Mouse (Mus musculus) MEL-GATA-1-ER (cell line): ENCODE results near the gene Hsd3b1.
"Not testable (repeated sequence)": the region's sequence is repeated elsewhere in the genome, so short reads cannot be mapped to it uniquely, and the experiment has no call there.

Source experiments
- DNase-seq: peaks from one replicate; pipeline ENCODE4 v3.0.0-alpha.2; 2012; ENCODE audit warnings: low read depth; ENCODE audit errors: extremely low read depth

Gene Hsd3b1

DNA sequence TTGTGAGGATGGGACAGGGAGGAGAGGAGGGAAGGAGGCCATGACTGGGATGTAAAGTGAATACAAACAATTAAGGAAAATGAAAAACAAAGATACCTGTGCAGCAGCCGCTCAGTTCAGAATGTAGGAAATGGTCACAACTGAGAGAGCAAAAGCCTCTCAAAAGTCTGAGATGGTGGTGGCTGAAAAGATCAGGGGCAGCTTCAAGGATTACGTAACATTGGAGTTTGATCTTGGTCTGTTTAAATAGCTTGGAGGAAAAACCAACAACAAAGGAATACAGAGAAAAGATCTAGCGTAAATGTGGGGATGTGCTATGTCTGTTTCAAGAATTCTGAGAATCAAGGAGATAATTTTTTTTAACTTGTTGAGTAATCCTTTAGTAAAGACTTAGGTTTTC lies at the start of gene Hsd3b1:
Hsd3b1 (minus strand) TSS at position 219 of the 400 bp plus-strand sequence.
- no peak for DNase-seq

GRCm38 (mm10) chr3:98897606-98898005 lies 38.0 kb upstream of the Hsd3b1 start:
- DNase-seq, result no peak

DNA sequence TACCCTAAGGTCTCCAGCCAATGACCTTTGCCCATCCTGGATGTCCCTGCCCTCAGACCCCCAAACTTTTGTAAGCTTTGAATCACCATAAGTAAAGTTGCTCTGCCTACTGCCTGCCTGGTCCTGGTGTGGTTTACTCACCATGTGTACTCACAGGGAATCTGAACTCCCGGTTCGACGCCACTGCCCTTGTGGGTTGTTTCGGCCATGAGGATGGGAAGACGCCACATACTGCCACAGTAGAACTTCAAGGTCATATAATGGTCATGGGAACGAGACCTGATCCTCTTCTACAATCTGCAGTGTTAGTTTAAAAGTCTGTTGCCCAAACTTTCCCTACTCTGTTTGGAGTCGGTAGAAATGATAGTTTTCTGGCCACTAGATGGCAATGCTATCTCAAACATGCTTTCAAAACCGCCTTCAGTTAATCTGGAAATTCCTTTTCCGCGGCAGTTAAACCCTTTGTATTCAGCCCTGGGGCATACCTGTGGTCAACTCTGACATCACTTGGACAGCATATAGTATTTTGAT lies 35.5 kb upstream of the Hsd3b1 start:
- no peak for DNase-seq

GRCm38 (mm10) chr3:98893057-98893772 lies 33.6 kb upstream of the Hsd3b1 start, which contains the start of gene Hao2:
Gene Hao2 (minus strand): TSS chr3:98893239.
- DNase-seq, result no peak

GRCm38 (mm10) chr3:98890430-98890829 lies 30.8 kb upstream of the Hsd3b1 start:
- DNase-seq, result no peak

- DNase-seq, result no peak
Observed at GRCm38 (mm10) chr3:98888206-98888605, 28.6 kb upstream of the Hsd3b1 start.

GRCm38 (mm10) chr3:98880831-98881230 lies 21.2 kb upstream of the Hsd3b1 start:
- no peak for DNase-seq

DNA sequence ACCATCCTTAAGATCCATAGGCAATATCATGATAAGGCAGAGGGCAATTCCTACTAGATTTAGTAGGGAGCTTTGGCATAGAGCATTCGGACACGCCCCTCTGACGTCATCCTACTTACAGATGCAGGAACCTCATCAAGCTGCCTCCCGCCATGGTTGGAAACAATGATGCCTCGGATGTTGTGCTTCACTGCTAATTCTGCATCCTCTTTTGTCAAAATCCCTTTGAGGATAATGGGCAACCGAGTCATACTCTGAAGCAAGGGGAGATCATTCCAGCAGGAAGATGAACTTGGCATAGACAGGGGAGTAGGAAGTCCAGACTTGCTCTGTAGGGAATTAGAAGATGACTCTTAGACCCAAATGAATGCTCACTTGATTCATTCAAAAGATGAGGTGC lies 20.6 kb upstream of the Hsd3b1 start:
- DNase-seq, result no peak

DNA sequence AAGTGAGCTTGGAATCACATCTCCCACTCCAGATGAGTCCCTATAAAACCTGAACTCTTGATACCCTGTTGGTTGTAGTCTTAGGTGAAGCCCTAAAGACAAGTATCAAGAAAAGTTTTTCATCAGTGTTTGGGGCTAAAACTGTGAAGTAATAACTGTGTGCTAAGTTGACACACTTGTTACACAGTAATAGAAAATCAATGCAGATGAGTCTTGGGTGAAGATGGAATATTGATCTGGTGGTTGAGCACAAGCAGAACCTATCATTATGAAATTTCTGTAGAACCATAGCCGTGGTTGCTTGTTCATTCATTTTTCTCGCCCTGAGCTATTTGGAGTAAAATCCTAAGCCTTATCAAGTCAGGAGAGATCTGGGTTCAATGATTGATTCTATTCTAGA lies 8.6 kb upstream of the Hsd3b1 start:
- no peak for DNase-seq

GRCm38 (mm10) chr3:98862800-98863199 lies 3.2 kb upstream of the Hsd3b1 start:
- DNase-seq, result peak; percentile 94

DNA sequence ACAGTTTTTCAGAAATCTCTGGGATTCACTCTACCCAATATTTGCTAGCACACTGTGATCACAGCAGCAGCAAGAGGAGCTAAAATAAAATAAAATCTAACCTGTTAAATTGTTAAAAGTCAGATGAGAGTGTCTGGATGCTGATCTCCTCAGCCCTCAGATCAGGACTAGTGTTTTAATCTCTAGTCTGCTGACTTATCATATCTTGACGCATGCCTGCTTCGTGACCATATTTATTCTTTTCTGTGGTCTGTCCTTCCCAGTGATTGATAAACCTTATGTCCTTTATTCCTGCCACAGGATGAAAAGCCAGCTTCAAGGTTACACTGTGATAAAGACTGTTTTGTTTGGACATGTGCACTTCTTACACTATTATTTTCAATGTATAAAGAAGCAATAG lies 1.5 kb downstream of the Hsd3b1 start:
- no peak for DNase-seq

GRCm38 (mm10) chr3:98856892-98857291 lies 2.7 kb downstream of the Hsd3b1 start:
- peak; percentile 69 for DNase-seq

DNA sequence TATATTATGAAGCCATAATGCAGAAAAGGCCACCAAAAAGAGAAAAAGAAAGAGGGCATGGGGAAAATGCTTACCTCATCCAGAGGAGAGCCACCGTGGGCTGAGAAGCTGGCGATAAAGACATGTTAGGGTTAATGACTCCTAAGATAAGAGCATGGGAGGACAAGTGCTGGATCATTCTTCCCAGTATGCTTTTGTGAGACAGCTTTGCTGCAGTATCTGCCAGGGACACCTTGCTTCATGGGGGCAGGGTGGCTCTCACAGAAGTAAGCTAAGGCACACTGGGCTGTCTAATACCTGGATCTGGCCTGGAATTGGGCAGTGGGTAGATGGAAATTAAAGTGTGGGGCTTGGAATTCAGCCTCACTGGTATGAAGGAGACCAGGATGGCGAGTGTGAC lies 4.4 kb downstream of the Hsd3b1 start:
- DNase-seq, result peak; percentile 87

- DNase-seq, result no peak
Observed at GRCm38 (mm10) chr3:98853685-98854084, 5.9 kb downstream of the Hsd3b1 start.

DNA sequence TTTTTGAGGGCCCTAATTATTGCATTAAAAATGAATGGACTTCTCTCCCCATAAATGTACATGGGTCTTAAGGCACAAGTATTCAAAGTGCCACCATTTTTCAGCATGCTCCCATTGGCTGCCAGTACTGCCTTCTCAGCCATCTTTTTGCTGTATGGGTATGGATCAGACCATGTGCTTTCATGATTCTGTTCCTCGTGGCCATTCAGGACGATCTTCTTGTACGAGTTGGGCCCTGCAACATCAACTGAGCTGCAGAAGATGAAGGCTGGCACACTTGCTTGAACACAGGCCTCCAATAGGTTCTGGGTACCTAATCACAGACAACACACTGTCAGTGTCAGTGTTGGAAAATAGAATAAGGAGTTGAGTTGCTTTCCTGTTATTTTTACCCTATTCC lies 6.5 kb downstream of the Hsd3b1 start:
- no peak for DNase-seq

DNA sequence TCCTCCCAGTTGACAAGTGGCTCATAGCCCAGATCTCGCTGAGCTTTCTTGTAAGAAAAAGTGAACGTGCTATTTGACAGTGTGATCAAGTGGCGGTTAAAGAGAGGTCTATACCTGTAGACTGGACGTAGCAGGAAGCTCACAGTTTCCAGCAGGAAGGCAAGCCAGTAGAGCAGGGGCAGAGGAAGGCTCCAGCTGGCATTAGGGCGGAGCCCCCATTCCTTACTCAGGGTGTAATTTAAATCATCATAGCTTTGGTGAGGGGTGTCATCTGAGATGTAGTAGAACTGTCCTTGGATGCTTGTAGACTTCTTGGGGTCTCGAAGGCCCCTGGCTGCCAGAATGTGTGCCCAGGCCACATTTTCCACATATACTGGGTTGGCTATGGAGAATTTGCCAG lies 7.0 kb downstream of the Hsd3b1 start:
- no peak for DNase-seq

DNA sequence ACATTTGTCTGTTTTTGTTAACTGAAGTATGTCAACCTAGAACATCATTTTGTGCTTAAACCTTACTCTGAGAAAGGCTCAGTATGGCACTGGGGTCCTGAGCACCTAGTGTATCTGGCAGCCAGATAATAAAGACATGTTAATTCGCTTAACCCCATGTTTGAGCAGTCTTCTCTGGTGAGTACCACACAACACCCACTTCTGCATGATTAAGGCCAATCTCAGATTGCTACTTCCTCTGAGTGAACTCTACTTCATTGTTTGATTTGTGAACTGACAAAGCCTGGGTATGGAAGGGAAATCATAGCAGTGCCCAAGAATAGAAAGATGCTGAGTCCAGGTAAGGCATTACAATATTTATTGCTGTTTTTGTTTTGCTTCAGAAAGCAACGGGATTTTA lies 7.7 kb downstream of the Hsd3b1 start:
- no peak for DNase-seq

DNA sequence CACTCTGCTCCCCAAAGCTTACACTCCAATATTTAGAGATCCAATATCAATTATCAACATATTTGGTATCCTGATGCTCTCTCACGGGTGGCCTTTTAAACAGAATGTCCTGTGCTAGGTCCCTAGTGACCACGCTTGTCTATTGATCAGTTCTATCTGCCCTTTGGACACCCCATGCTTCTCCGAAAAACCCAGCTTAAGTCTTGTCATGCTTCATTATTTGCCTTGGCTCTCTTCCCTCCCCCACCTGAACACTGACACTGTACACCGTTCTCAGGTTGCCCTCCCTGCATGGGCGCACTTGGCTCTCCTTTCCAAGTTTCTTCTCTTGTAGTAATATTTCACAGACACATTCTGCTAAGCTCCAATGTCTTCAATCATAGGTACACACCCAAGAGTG lies 9.3 kb downstream of the Hsd3b1 start:
- DNase-seq, result no peak

GRCm38 (mm10) chr3:98848898-98849297 lies 10.7 kb downstream of the Hsd3b1 start:
- DNase-seq, result no peak

- no peak for DNase-seq
Observed at GRCm38 (mm10) chr3:98814101-98814670, 45.4 kb downstream of the Hsd3b1 start, which contains the start of gene Hsd3b6. Gene Hsd3b6 (minus strand): TSS chr3:98814443.

- not testable (repeated sequence) for DNase-seq
Observed at GRCm38 (mm10) chr3:98812653-98813052, 46.9 kb downstream of the Hsd3b1 start.

DNA sequence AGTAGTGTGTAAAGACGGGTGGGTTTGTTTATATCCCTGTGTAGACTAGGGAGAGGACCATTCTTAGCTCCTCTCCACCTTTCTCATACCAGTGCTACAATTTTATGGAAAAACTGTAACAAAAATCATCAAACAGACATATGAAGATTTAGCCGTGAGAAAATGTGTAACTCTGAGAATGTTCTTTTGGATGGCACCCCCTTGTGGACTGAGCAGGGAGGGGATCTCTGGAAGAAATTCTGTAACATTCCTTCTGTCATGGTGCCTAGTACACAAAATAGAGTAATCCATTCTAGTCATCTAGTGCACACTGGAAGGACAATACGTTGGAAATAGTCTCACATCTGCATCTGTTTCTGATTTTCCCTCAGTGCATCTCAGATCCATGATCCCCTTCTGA lies 54.6 kb downstream of the Hsd3b1 start:
- DNase-seq, result not testable (repeated sequence)
